Mouse (Mus musculus) myocyte (in vitro differentiated cells): ENCODE results near the gene Psmb3.

Experiments used
- CEBPB ChIP-seq: IDR thresholded peaks from 2 replicates; pipeline ENCODE4 v1.6.1; 2011; ENCODE audit warnings: mild to moderate bottlenecking, moderate library complexity; ENCODE audit not compliant: poor library complexity, insufficient read depth, severe bottlenecking
- E2F4 ChIP-seq: IDR thresholded peaks from one replicate; pipeline ENCODE4 v1.6.1; 2011; ENCODE audit warnings: mild to moderate bottlenecking, control low read depth, moderate library complexity; ENCODE audit not compliant: insufficient read depth
- MAX ChIP-seq: IDR thresholded peaks from one replicate; pipeline ENCODE4 v1.6.1; 2011; ENCODE audit warnings: low read depth, mild to moderate bottlenecking, control low read depth
- MYOD1 ChIP-seq, 3 experiments: IDR thresholded peaks; one replicate each; pipeline ENCODE4 v1.6.1; 2011; ENCODE audit warnings: control low read depth in 2 of 3, low read depth in 2 of 3, mild to moderate bottlenecking in 2 of 3, moderate library complexity in 1 of 3; ENCODE audit not compliant: insufficient read length in 2 of 3, control insufficient read depth in 1 of 3
- MYOG ChIP-seq, 3 experiments: IDR thresholded peaks; one replicate each; pipeline ENCODE4 v1.6.1; 2011; ENCODE audit warnings: control low read depth in 2 of 3, low read depth in 2 of 3, mild to moderate bottlenecking in 2 of 3; ENCODE audit not compliant: insufficient read length in 2 of 3, control insufficient read depth in 1 of 3, insufficient read depth in 1 of 3
- POLR2A ChIP-seq: IDR thresholded peaks from one replicate; pipeline ENCODE4 v1.6.1; 2011; ENCODE audit warnings: low read depth, mild to moderate bottlenecking, control low read depth, moderate library complexity; ENCODE audit not compliant: insufficient read length
- POLR2AphosphoS2 ChIP-seq: IDR thresholded peaks from one replicate; pipeline ENCODE4 v1.6.1; 2011; ENCODE audit warnings: low read depth, control low read depth; ENCODE audit not compliant: insufficient read length
- SRF ChIP-seq: IDR thresholded peaks from one replicate; pipeline ENCODE4 v1.6.1; 2011; ENCODE audit warnings: low read depth; ENCODE audit not compliant: control insufficient read depth, insufficient read length
- TCF12 ChIP-seq: IDR thresholded peaks from one replicate; pipeline ENCODE4 v1.6.1; 2011; ENCODE audit warnings: mild to moderate bottlenecking, control low read depth; ENCODE audit not compliant: poor library complexity, insufficient read depth, severe bottlenecking
- TCF3 ChIP-seq: IDR thresholded peaks from one replicate; pipeline ENCODE4 v1.6.1; 2011; ENCODE audit warnings: low read depth, control low read depth; ENCODE audit not compliant: insufficient read length
- USF1 ChIP-seq: IDR thresholded peaks from one replicate; pipeline ENCODE4 v1.6.1; 2011; ENCODE audit warnings: low read depth, mild to moderate bottlenecking, control low read depth, moderate library complexity

DNA sequence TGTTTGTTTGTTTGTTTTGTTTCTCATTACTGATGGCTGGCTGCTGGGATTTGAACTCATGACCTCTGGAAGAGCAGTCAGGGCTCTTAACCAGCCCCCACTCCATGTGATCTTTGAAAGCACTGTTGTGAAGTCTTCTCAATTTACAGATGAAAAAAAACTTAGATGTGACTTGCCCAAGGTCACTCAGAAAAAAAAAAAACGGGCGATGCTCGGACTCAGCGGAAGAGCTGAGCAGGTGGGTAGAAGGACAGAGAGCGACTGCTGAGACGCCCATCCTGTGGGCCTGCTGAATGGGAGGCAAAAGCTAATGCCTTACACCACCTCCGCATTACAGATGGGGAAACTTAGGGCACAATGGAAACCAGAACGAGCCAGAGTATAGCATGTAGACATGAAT lies 6.5 kb upstream of the Psmb3 start:
- TF ChIP-seq E2F4, result no peak
- TF ChIP-seq USF1, result no peak
- TF ChIP-seq POLR2A, result no peak
- no peak for TF ChIP-seq MYOG (IDR thresholded peaks at IDR 0.05; ENCODE audit: control insufficient read depth in 1 of 3, insufficient read depth in 1 of 3, insufficient read length in 2 of 3, low read depth in 2 of 3)
- no peak for TF ChIP-seq POLR2AphosphoS2
- no peak for TF ChIP-seq MAX
- TF ChIP-seq TCF12, result no peak
- TF ChIP-seq TCF3, result no peak
- TF ChIP-seq MYOD1 (IDR thresholded peaks at IDR 0.05; ENCODE audit: control insufficient read depth in 1 of 3, insufficient read length in 2 of 3, low read depth in 2 of 3), result no peak
- no peak for TF ChIP-seq CEBPB
- no peak for TF ChIP-seq SRF
